Mouse (Mus musculus): ENCODE measurements around the gene Rab14.
A peak's percentile ranks its signal among the peaks of the same experiment; 100 is the strongest.

Rab14 gene

DNA sequence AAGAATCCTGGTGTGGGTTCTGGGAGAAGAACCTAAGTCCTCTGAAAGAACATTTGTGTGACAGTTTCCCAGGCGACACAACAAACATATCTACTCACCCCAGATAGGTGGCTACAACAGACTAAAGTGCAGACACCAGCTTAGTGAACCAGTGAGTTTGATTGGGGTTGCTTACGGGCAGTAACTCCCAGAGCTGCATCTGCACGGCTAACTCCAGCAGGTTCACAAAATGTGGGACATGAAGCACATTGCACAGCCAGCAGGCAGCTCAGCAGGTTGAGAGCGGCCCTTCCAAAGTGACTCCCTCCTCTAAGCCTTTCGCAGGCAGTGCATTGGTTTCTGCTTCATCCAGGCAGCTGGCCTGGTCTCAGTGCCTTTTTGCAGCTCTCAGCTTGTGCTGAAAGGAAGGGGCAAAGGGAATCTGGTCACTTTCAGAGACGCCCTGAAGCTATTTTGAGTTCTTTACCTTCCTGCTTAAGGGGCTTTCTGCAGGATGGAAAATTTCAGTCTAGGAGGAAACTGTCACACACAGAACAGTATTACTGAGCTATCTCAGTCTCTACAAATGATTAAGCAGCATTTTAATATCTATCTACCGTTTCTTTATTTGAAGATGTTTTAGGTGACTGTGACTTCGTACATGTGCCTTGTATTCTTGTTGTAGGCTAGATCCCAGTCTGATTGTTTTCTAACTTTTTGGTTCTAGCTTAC lies 46.9 kb downstream of the Rab14 start:
- DNase-seq = no peak

DNA sequence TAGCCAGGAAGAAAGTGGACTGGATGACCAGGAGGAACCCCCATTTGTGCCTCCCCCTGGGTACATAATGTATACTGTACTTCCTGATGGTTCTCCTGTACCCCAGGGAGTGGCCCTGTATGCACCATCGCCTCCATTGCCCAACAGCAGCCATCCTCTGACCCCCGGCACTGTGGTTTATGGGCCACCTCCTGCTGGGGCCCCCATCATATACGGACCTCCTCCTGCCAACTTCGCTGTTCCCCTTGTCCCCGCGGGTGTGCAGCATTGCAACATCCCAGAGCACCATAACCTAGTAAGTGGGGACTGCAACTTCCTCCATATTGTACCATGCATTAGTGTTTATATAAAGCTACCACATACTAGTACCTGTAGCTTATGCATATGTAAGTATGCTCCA lies 47.7 kb downstream of the Rab14 start:
- no peak for DNase-seq

DNA sequence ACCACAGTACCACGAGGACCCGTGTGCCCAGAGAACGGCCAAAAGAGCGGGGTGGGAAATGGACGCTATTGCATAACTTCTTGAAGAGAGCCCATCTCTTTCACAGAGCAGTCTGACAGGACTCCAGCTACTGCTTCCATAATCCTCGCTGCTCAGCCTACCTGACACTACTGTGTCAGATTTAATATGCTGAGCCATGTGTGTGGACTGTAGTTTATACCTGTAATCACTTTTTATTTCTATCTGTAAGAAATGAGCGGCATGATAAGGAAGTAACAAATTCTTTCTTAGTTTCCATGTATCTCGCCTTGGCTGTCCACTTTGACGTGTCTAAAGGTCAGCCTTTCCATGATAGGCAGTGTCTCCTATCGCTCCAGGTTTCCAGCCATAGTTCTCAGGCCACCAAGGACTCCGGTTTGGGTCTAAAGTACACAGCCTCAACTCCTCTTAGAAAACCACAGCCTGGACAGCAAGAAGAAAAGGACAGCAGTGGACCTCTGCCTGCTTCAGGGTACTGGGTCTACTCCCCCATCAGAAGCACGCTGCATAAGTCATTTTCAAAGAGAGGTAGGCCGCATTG lies 49.5 kb downstream of the Rab14 start:
- DNase-seq = no peak

GRCm38 (mm10) chr2:35148806-35149205 lies 52.1 kb downstream of the Rab14 start:
- no peak for DNase-seq

GRCm38 (mm10) chr2:35141673-35142072 lies 59.2 kb downstream of the Rab14 start:
- no peak for DNase-seq

DNA sequence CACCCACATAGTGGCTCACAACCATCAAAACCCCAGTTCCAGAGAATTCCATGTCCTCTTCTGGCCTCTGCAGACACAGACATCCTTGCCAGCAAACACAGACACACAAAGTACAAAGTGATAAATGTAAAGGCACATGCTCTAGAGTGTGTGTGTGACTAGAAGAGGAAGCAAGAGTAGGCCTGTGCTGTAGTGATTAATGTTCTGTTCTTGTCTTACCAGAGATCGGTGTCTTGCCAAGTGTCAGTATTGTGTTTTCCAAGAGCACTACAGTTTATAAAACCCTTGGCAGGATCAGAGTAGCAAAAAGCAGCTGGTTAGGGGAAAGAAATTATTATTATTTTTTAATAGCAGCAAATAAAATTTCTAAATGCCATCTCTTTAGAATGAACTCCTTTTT lies 62.3 kb downstream of the Rab14 start:
- DNase-seq = no peak

DNA sequence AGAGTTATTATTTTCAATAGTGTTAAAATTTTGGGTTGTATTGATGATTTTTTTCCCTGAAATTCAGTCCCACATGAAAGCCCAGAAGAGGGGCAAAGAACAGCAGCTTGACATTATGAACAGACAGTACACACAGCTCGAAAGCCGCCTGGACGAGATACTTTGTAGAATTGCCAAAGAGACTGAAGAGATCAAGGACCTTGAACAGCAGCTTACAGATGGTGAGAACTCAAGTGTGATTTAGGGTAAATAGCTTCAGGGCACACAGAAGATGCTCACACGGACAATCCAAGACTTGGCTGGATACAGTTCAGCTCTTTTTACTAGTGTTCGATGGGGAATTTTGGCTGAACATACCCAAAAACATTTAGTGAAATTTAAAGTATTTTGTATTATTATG lies 67.0 kb downstream of the Rab14 start:
- no peak for DNase-seq

DNA sequence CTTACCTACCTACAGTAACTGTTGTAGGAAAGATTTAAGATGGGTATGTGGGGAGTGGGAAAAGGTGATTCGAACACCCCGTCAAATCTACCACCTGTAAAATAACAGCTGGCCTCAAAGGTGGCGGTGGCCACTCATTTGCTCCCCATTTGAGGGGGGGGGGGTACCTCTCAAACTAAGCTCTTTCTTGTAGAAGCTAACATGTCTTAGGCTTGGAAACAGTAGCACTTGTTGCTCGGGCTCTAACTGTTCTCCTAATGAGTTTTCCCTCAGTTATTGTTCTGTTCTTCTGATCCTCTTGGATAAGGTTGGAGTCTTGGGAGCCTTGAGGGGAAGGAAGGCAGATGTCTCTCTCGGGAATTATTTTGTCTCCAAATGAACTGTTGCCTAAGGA lies 68.3 kb downstream of the Rab14 start:
- DNase-seq = peak in 1 of 2 experiments; percentile 5

- peak; percentile 95 for DNase-seq
Observed at GRCm38 (mm10) chr2:35131991-35132661, 68.8 kb downstream of the Rab14 start.

GRCm38 (mm10) chr2:35131491-35131890 lies 69.4 kb downstream of the Rab14 start:
- DNase-seq = no peak
